Mouse (Mus musculus) midbrain, embryonic 14.5 days (tissue): ENCODE measurements around the gene Pax5. TPM values are rescaled to one million over a fixed set of nuclear protein-coding genes. Genes with fewer than 3 reads are reported as not detected.

ENCODE experiments used
- ATAC-seq: fragments of 200-750 bp; cut with Nextera tagmentation; 2 replicates; pipeline ENCODE4 v1.8.0; 2017; ENCODE audit warnings: moderate number of reproducible peaks, moderate library complexity; ENCODE audit not compliant: low FRiP score, low TSS enrichment
- DNase-seq: peaks from one replicate; pipeline ENCODE4 v3.0.0-alpha.2; 2015
- H3K27ac ChIP-seq: fragments of 300-500 bp; sonication (generic); replicated peaks from 2 replicates; pipeline ENCODE4 v1.5.1; 2014; ENCODE audit warnings: mild to moderate bottlenecking, low read depth, low read length, moderate library complexity
- H3K27me3 ChIP-seq: fragments of 300-500 bp; sonication (generic); 2 replicates; pipeline ENCODE4 v1.6.1; 2014; ENCODE audit warnings: low read length, control low read depth, mixed read lengths; ENCODE audit not compliant: control insufficient read depth, insufficient read depth
- H3K36me3 ChIP-seq: fragments of 300-500 bp; sonication (generic); 2 replicates; pipeline ENCODE4 v1.6.1; 2014; ENCODE audit warnings: low read length, control low read depth; ENCODE audit not compliant: control insufficient read depth, insufficient read depth
- H3K4me1 ChIP-seq: fragments of 300-500 bp; sonication (generic); 2 replicates; pipeline ENCODE4 v1.6.1; 2014; ENCODE audit warnings: mild to moderate bottlenecking, antibody characterized with exemption, low read length, control low read depth; ENCODE audit not compliant: control insufficient read depth, insufficient read depth
- H3K4me2 ChIP-seq: fragments of 300-500 bp; sonication (generic); 2 replicates; pipeline ENCODE4 v1.6.1; 2014; ENCODE audit warnings: mild to moderate bottlenecking, low read length, moderate library complexity
- H3K4me3 ChIP-seq: fragments of 300-500 bp; sonication (generic); replicated peaks from 2 replicates; pipeline ENCODE4 v1.5.1; 2014; ENCODE audit warnings: low read depth, low read length
- H3K9ac ChIP-seq: fragments of 300-500 bp; sonication (generic); replicated peaks from 2 replicates; pipeline ENCODE4 v1.6.1; 2014; ENCODE audit warnings: mild to moderate bottlenecking, low read length, moderate library complexity
- H3K9me3 ChIP-seq: fragments of 300-500 bp; sonication (generic); 2 replicates; pipeline ENCODE4 v1.6.1; 2016; ENCODE audit warnings: low read length, control low read depth, mixed read lengths; ENCODE audit not compliant: control insufficient read depth
- WGBS: fragments of 180-500 bp; shearing (Covaris S2); extraction: QIAGEN DNeasy Blood & Tissue Kit; methylation state at CpG from one replicate; pipeline ENCODE4 v1.1.7; 2014; 5-methylcytosine and 5-hydroxymethylcytosine counted together
- polyA plus RNA-seq: library from polyadenylated mRNA; unstranded; fragments of >200 nt; fragmentation: Nextera tagmentation; extraction: Ambion mirVana; gene quantifications from 2 replicates; pipeline ENCODE4 v1.2.1, GENCODE M21; 2014

The Pax5 gene
- polyA plus RNA-seq, 1 experiment from 2014 or later: 11.3 TPM

- Histone ChIP-seq H3K9me3 (no peaks in the 10 kb centered on the region), H3K27me3 (peaks cover 89% of the 10 kb centered on the region), H3K4me2 (peak overlapping the region; percentile 60), H3K36me3 (no peaks in the 10 kb centered on the region), H3K9ac (peak overlapping the region; percentile 46), H3K27ac (peak overlapping the region; percentile 14), H3K4me1 (0 out of 2 replicates have a peak, but pooled peaks cover 11% of the 10 kb centered on the region), H3K4me3 (peak overlapping the region; percentile 45)
- under 1% methylated on average over 25 of the region's 25 CpGs for WGBS
- no peak for ATAC-seq
- peak; percentile 75 for DNase-seq
These were observed 8.2 kb downstream of the Pax5 start for GRCm38 (mm10) chr4:44702011-44702527.

- H3K4me2 ChIP-seq: peak overlapping the region; percentile 60
- peak overlapping the region; percentile 14 for H3K27ac ChIP-seq
- H3K4me3 ChIP-seq: peak overlapping the region; percentile 45
These were observed 8.8 kb downstream of the Pax5 start for GRCm38 (mm10) chr4:44701513-44701912.

GRCm38 (mm10) chr4:44696676-44697075 lies 13.6 kb downstream of the Pax5 start:
- H3K27me3 ChIP-seq: peaks cover 74% of the 10 kb centered on the region
- no peaks in the 10 kb centered on the region for H3K9me3 ChIP-seq
- H3K4me3 ChIP-seq: no peak overlapping the region
- no peaks in the 10 kb centered on the region for H3K36me3 ChIP-seq
- no peak overlapping the region for H3K27ac ChIP-seq
- ATAC-seq (no peak), DNase-seq (no peak)
- H3K4me1 ChIP-seq: no peaks in the 10 kb centered on the region
- H3K9ac ChIP-seq: no peak overlapping the region
- no peak overlapping the region for H3K4me2 ChIP-seq

More at GRCm38 (mm10) chr4:44701513-44701912, 8.8 kb downstream of the Pax5 start:
- H3K27me3 ChIP-seq: peaks cover 89% of the 10 kb centered on the region
- H3K4me1 ChIP-seq: 0 out of 2 replicates have a peak, but pooled peaks cover 11% of the 10 kb centered on the region
- H3K36me3 ChIP-seq: no peaks in the 10 kb centered on the region
- H3K9me3 ChIP-seq: no peaks in the 10 kb centered on the region
- H3K9ac ChIP-seq: peak overlapping the region; percentile 46
- WGBS: 2% methylated on average over 9 of the region's 9 CpGs
- no peak for ATAC-seq
- DNase-seq: peak; percentile 58

- H3K9me3 ChIP-seq: no peaks in the 10 kb centered on the region
- ATAC-seq: peak; percentile 50; the same call in 1 of the 2 replicates
- WGBS: 23% methylated on average over 15 of the region's 15 CpGs
- peak overlapping the region; percentile 13; the same call in 1 of the 2 replicates for H3K9ac ChIP-seq
- peaks cover 54% of the 10 kb centered on the region for H3K27me3 ChIP-seq
- no peaks in the 10 kb centered on the region for H3K36me3 ChIP-seq
- H3K4me1 ChIP-seq: no peaks in the 10 kb centered on the region
- no peak overlapping the region for H3K27ac ChIP-seq
- peak overlapping the region; percentile 30 for H3K4me2 ChIP-seq
- DNase-seq: peak; percentile 53
- no peak overlapping the region for H3K4me3 ChIP-seq
These were observed 15.9 kb downstream of the Pax5 start for GRCm38 (mm10) chr4:44694369-44694768.

GRCm38 (mm10) chr4:44685582-44685981 lies 24.7 kb downstream of the Pax5 start:
- Histone ChIP-seq H3K27ac (no peak overlapping the region), H3K4me1 (no peaks in the 10 kb centered on the region), H3K9ac (no peak overlapping the region), H3K4me3 (no peak overlapping the region), H3K9me3 (no peaks in the 10 kb centered on the region), H3K36me3 (no peaks in the 10 kb centered on the region), H3K27me3 (no peaks in the 10 kb centered on the region), H3K4me2 (no peak overlapping the region)
- ATAC-seq: no peak
- no peak for DNase-seq
- WGBS: 86% methylated on average over 6 of the region's 6 CpGs

GRCm38 (mm10) chr4:44680242-44680897 lies 29.9 kb downstream of the Pax5 start:
- H3K4me3 ChIP-seq: no peak overlapping the region
- ATAC-seq (no peak), DNase-seq (no peak)
- H3K36me3 ChIP-seq: no peaks in the 10 kb centered on the region
- H3K9ac ChIP-seq: no peak overlapping the region
- no peak overlapping the region for H3K4me2 ChIP-seq
- no peaks in the 10 kb centered on the region for H3K27me3 ChIP-seq
- WGBS: 72% methylated on average over 6 of the region's 6 CpGs
- H3K9me3 ChIP-seq: no peaks in the 10 kb centered on the region
- H3K27ac ChIP-seq: no peak overlapping the region
- H3K4me1 ChIP-seq: no peaks in the 10 kb centered on the region

GRCm38 (mm10) chr4:44678641-44679040 lies 31.6 kb downstream of the Pax5 start:
- no peak for DNase-seq
- no peak for ATAC-seq
- Histone ChIP-seq H3K9ac (no peak overlapping the region), H3K4me1 (no peaks in the 10 kb centered on the region), H3K36me3 (no peaks in the 10 kb centered on the region), H3K27ac (no peak overlapping the region), H3K4me3 (no peak overlapping the region), H3K4me2 (no peak overlapping the region), H3K27me3 (no peaks in the 10 kb centered on the region), H3K9me3 (no peaks in the 10 kb centered on the region)
- 53% methylated on average over 5 of the region's 5 CpGs for WGBS

GRCm38 (mm10) chr4:44678026-44678425 lies 32.3 kb downstream of the Pax5 start:
- H3K4me3 ChIP-seq: no peak overlapping the region
- H3K36me3 ChIP-seq: no peaks in the 10 kb centered on the region
- H3K9ac ChIP-seq: no peak overlapping the region
- no peaks in the 10 kb centered on the region for H3K9me3 ChIP-seq
- H3K4me1 ChIP-seq: no peaks in the 10 kb centered on the region
- no peak overlapping the region for H3K4me2 ChIP-seq
- ATAC-seq: no peak
- no peaks in the 10 kb centered on the region for H3K27me3 ChIP-seq
- no peak overlapping the region for H3K27ac ChIP-seq
- 68% methylated on average over 3 of the region's 3 CpGs for WGBS
- no peak for DNase-seq

- DNase-seq: no peak
- Histone ChIP-seq H3K9ac (no peak overlapping the region), H3K4me3 (no peak overlapping the region), H3K4me2 (no peak overlapping the region), H3K27ac (no peak overlapping the region), H3K36me3 (no peaks in the 10 kb centered on the region), H3K27me3 (no peaks in the 10 kb centered on the region), H3K4me1 (no peaks in the 10 kb centered on the region), H3K9me3 (no peaks in the 10 kb centered on the region)
- ATAC-seq: no peak
- 80% methylated on average over 8 of the region's 8 CpGs for WGBS
These were observed 35.3 kb downstream of the Pax5 start for GRCm38 (mm10) chr4:44674973-44675372.
